Mouse (Mus musculus) forebrain, embryonic 14.5 days (tissue): ENCODE data around the gene Ppp1cc. TPM values are rescaled to one million over a fixed set of nuclear protein-coding genes. Genes with fewer than 3 reads are reported as not detected.
"Not testable (repeated sequence)": the region's sequence is repeated elsewhere in the genome, so short reads cannot be mapped to it uniquely, and the experiment has no call there.

Source experiments
- ATAC-seq: fragments of 200-750 bp; cut with Nextera tagmentation; 2 replicates; pipeline ENCODE4 v1.8.0; 2017; ENCODE audit warnings: mild to moderate bottlenecking, moderate library complexity
- DNase-seq: peaks from one replicate; pipeline ENCODE4 v3.0.0-alpha.2; 2015; ENCODE audit warnings: low spot score
- H3K27ac ChIP-seq: fragments of 300-500 bp; sonication (generic); 2 replicates; pipeline ENCODE4 v1.5.1; 2014; ENCODE audit warnings: low read depth, mild to moderate bottlenecking, control low read depth, low read length, moderate library complexity
- H3K27me3 ChIP-seq: fragments of 300-500 bp; sonication (generic); replicated peaks from 2 replicates; pipeline ENCODE4 v1.6.1; 2014; ENCODE audit warnings: low read length, control low read depth, mixed read lengths; ENCODE audit not compliant: control insufficient read depth, insufficient read depth
- H3K36me3 ChIP-seq: fragments of 300-500 bp; sonication (generic); 2 replicates; pipeline ENCODE4 v1.6.1; 2014; ENCODE audit warnings: low read length, control low read depth; ENCODE audit not compliant: control insufficient read depth, insufficient read depth
- H3K4me1 ChIP-seq: fragments of 300-500 bp; sonication (generic); 2 replicates; pipeline ENCODE4 v1.6.1; 2014; ENCODE audit warnings: antibody characterized with exemption, low read length, control low read depth; ENCODE audit not compliant: control insufficient read depth, insufficient read depth
- H3K4me2 ChIP-seq: fragments of 300-500 bp; sonication (generic); 2 replicates; pipeline ENCODE4 v1.6.1; 2014; ENCODE audit warnings: mild to moderate bottlenecking, control low read depth, low read length
- H3K4me3 ChIP-seq: fragments of 300-500 bp; sonication (generic); 2 replicates; pipeline ENCODE4 v1.5.1; 2014; ENCODE audit warnings: low read depth, low read length, control low read depth
- H3K9ac ChIP-seq: fragments of 300-500 bp; sonication (generic); 2 replicates; pipeline ENCODE4 v1.6.1; 2014; ENCODE audit warnings: mild to moderate bottlenecking, low read length, control low read depth, moderate library complexity
- H3K9me3 ChIP-seq: fragments of 300-500 bp; sonication (generic); replicated peaks from 2 replicates; pipeline ENCODE4 v1.6.1; 2016; ENCODE audit warnings: low read length, control low read depth, mixed read lengths; ENCODE audit not compliant: control insufficient read depth
- WGBS: fragments of 180-500 bp; shearing (Covaris S2); extraction: QIAGEN DNeasy Blood & Tissue Kit; methylation state at CpG from one replicate; pipeline ENCODE4 v1.1.7; 2014; 5-methylcytosine and 5-hydroxymethylcytosine counted together
- polyA plus RNA-seq: library from polyadenylated mRNA; unstranded; fragments of >200 nt; fragmentation: Nextera tagmentation; extraction: Ambion mirVana; gene quantifications from 2 replicates; pipeline ENCODE4 v1.2.1, GENCODE M21; 2014

Ppp1cc gene
- polyA plus RNA-seq, 1 experiment from 2014 or later = 280 TPM

- no peak overlapping the region for H3K4me3 ChIP-seq
- H3K9ac ChIP-seq = no peak overlapping the region
- H3K9me3 ChIP-seq = no peaks in the 10 kb centered on the region
- peaks cover 10% of the 10 kb centered on the region for H3K4me1 ChIP-seq
- 90% methylated on average over 14 of the region's 14 CpGs for WGBS
- no peak overlapping the region for H3K4me2 ChIP-seq
- ATAC-seq (no peak), DNase-seq (no peak)
- H3K27me3 ChIP-seq = no peaks in the 10 kb centered on the region
- H3K27ac ChIP-seq = no peak overlapping the region
- no peaks in the 10 kb centered on the region for H3K36me3 ChIP-seq
These were observed 23.4 kb upstream of the Ppp1cc start for GRCm38 (mm10) chr5:122134395-122135289.

GRCm38 (mm10) chr5:122135290-122135882, 22.7 kb upstream of the Ppp1cc start:
- ATAC-seq = no peak
- H3K4me2 ChIP-seq = no peak overlapping the region
- H3K4me1 ChIP-seq = peaks cover 10% of the 10 kb centered on the region
- H3K27ac ChIP-seq = no peak overlapping the region
- 77% methylated on average over 3 of the region's 3 CpGs for WGBS
- H3K36me3 ChIP-seq = no peaks in the 10 kb centered on the region
- H3K9ac ChIP-seq = no peak overlapping the region
- H3K27me3 ChIP-seq = no peaks in the 10 kb centered on the region
- H3K9me3 ChIP-seq = no peaks in the 10 kb centered on the region
- no peak overlapping the region for H3K4me3 ChIP-seq
- no peak for DNase-seq

GRCm38 (mm10) chr5:122136508-122137408, 21.3 kb upstream of the Ppp1cc start:
- Histone ChIP-seq H3K4me2 (no peak overlapping the region), H3K27me3 (no peaks in the 10 kb centered on the region), H3K27ac (no peak overlapping the region), H3K4me1 (peaks cover 5% of the 10 kb centered on the region), H3K36me3 (no peaks in the 10 kb centered on the region), H3K4me3 (no peak overlapping the region), H3K9ac (no peak overlapping the region), H3K9me3 (no peaks in the 10 kb centered on the region)
- ATAC-seq (no peak), DNase-seq (no peak)
- 83% methylated on average over 14 of the region's 14 CpGs for WGBS

- ATAC-seq (no peak), DNase-seq (no peak)
- H3K9ac ChIP-seq = no peak overlapping the region
- H3K4me1 ChIP-seq = no peaks in the 10 kb centered on the region
- no peaks in the 10 kb centered on the region for H3K27me3 ChIP-seq
- 86% methylated on average over 15 of the region's 15 CpGs for whole genome bisulfite sequencing
- H3K36me3 ChIP-seq = no peaks in the 10 kb centered on the region
- H3K27ac ChIP-seq = no peak overlapping the region
- H3K4me3 ChIP-seq = no peak overlapping the region
- H3K4me2 ChIP-seq = no peak overlapping the region
- H3K9me3 ChIP-seq = no peaks in the 10 kb centered on the region
These were observed 19.2 kb upstream of the Ppp1cc start for GRCm38 (mm10) chr5:122138856-122139255.

GRCm38 (mm10) chr5:122139771-122140170, 18.3 kb upstream of the Ppp1cc start:
- not testable (repeated sequence) for DNase-seq, ATAC-seq

GRCm38 (mm10) chr5:122140723-122141122, 17.4 kb upstream of the Ppp1cc start, which contains the start of gene Ccdc63:
Gene Ccdc63, minus strand, starts transcription at chr5:122140823.
- ATAC-seq = no peak
- H3K4me3 ChIP-seq = no peak within 1 kb of the TSS
- no peaks in the 10 kb centered on the region for H3K36me3 ChIP-seq
- H3K27me3 ChIP-seq = no peaks in the 10 kb centered on the region
- no peaks in the 10 kb centered on the region for H3K9me3 ChIP-seq
- 89% methylated on average over 3 of the region's 3 CpGs for WGBS
- H3K4me1 ChIP-seq = no peaks in the 10 kb centered on the region
- no peak within 1 kb of the TSS for H3K9ac ChIP-seq
- H3K27ac ChIP-seq = no peak within 1 kb of the TSS
- no peak within 1 kb of the TSS for H3K4me2 ChIP-seq
- DNase-seq = no peak

More at GRCm38 (mm10) chr5:122139771-122140170, 18.3 kb upstream of the Ppp1cc start:
- not testable (repeated sequence) for H3K27ac ChIP-seq, H3K27me3 ChIP-seq, H3K4me2 ChIP-seq, H3K36me3 ChIP-seq, H3K4me1 ChIP-seq, H3K9me3 ChIP-seq, H3K9ac ChIP-seq, H3K4me3 ChIP-seq
- WGBS = 64% methylated on average over 2 of the region's 2 CpGs

- Histone ChIP-seq H3K36me3 (no peaks in the 10 kb centered on the region), H3K9me3 (no peaks in the 10 kb centered on the region), H3K27ac (no peak overlapping the region), H3K4me2 (no peak overlapping the region), H3K27me3 (no peaks in the 10 kb centered on the region), H3K4me1 (no peaks in the 10 kb centered on the region), H3K4me3 (no peak overlapping the region), H3K9ac (no peak overlapping the region)
- no peak for DNase-seq
- ATAC-seq = no peak
- WGBS = 60% methylated on average over 8 of the region's 8 CpGs
These were observed 15.7 kb upstream of the Ppp1cc start for GRCm38 (mm10) chr5:122142230-122142992.

- WGBS = 81% methylated on average over 15 of the region's 15 CpGs
- no peaks in the 10 kb centered on the region for H3K4me1 ChIP-seq
- H3K4me3 ChIP-seq = no peak overlapping the region
- no peak overlapping the region for H3K27ac ChIP-seq
- no peaks in the 10 kb centered on the region for H3K36me3 ChIP-seq
- H3K4me2 ChIP-seq = no peak overlapping the region
- DNase-seq (no peak), ATAC-seq (no peak)
- no peaks in the 10 kb centered on the region for H3K9me3 ChIP-seq
- no peak overlapping the region for H3K9ac ChIP-seq
- H3K27me3 ChIP-seq = no peaks in the 10 kb centered on the region
These were observed 14.5 kb upstream of the Ppp1cc start for GRCm38 (mm10) chr5:122143543-122143942.
